Mouse (Mus musculus): ENCODE results near the gene Ppp1r3f. TPM values are rescaled to one million over a fixed set of nuclear protein-coding genes. Genes with fewer than 3 reads are reported as not detected.

Gene Ppp1r3f
- polyA plus RNA-seq, 1 experiment from 2014 or later, result 4.3 TPM

Other genes starting within 250 kb of the Ppp1r3f start
- gene Usp27x, start 198.5 kb downstream of the Ppp1r3f start, polyA plus RNA-seq (2015; fragmentation: Nextera tagmentation; extraction: Ambion mirVana), result 1.6 and 1.9 TPM in 2 replicates
- gene Foxp3, start 639 bp downstream of the Ppp1r3f start, polyA plus RNA-seq (2015; fragmentation: Nextera tagmentation; extraction: Ambion mirVana), result 0.11 and 0.30 TPM in 2 replicates
- gene Ccdc22, start 31.2 kb upstream of the Ppp1r3f start, polyA plus RNA-seq (2015; fragmentation: Nextera tagmentation; extraction: Ambion mirVana), result 30.4 and 30.8 TPM in 2 replicates
- gene Cacna1f, start 32.8 kb upstream of the Ppp1r3f start, polyA plus RNA-seq (2015; fragmentation: Nextera tagmentation; extraction: Ambion mirVana), result 0.17 TPM in 1 of 2 replicates, not detected in the other
- gene Syp, start 64.2 kb upstream of the Ppp1r3f start, polyA plus RNA-seq (2015; fragmentation: Nextera tagmentation; extraction: Ambion mirVana), result 87.9 and 88.4 TPM in 2 replicates
- 1.1 and 1.2 TPM in 2 replicates for gene Prickle3, start 83.0 kb upstream of the Ppp1r3f start, polyA plus RNA-seq (2015; fragmentation: Nextera tagmentation; extraction: Ambion mirVana)
- gene Plp2, start 97.1 kb upstream of the Ppp1r3f start, polyA plus RNA-seq (2015; fragmentation: Nextera tagmentation; extraction: Ambion mirVana), result 20.3 and 22.2 TPM in 2 replicates
- gene Magix, start 107.0 kb upstream of the Ppp1r3f start, polyA plus RNA-seq (2015; fragmentation: Nextera tagmentation; extraction: Ambion mirVana), result 0.06 and 0.09 TPM in 2 replicates
- 45.1 and 45.6 TPM in 2 replicates for gene Gpkow, start 122.8 kb upstream of the Ppp1r3f start, polyA plus RNA-seq (2015; fragmentation: Nextera tagmentation; extraction: Ambion mirVana)
- gene Wdr45, start 140.1 kb upstream of the Ppp1r3f start, polyA plus RNA-seq (2015; fragmentation: Nextera tagmentation; extraction: Ambion mirVana), result 31.8 and 34.9 TPM in 2 replicates
- gene Gm45208, start 148.0 kb upstream of the Ppp1r3f start, polyA plus RNA-seq (2015; fragmentation: Nextera tagmentation; extraction: Ambion mirVana), result not detected in 2 replicates
- gene Praf2, start 154.2 kb upstream of the Ppp1r3f start, polyA plus RNA-seq (2015; fragmentation: Nextera tagmentation; extraction: Ambion mirVana), result 110 and 111 TPM in 2 replicates
- 46.0 and 51.0 TPM in 2 replicates for gene Ccdc120, start 176.6 kb upstream of the Ppp1r3f start, polyA plus RNA-seq (2015; fragmentation: Nextera tagmentation; extraction: Ambion mirVana)
- 25.3 and 30.4 TPM in 2 replicates for gene Tfe3, start 188.3 kb upstream of the Ppp1r3f start, polyA plus RNA-seq (2015; fragmentation: Nextera tagmentation; extraction: Ambion mirVana)
- gene Gripap1, start 215.5 kb upstream of the Ppp1r3f start, polyA plus RNA-seq (2015; fragmentation: Nextera tagmentation; extraction: Ambion mirVana), result 76.5 and 81.7 TPM in 2 replicates
- gene Kcnd1, start 248.0 kb upstream of the Ppp1r3f start, polyA plus RNA-seq (2015; fragmentation: Nextera tagmentation; extraction: Ambion mirVana), result 1.4 and 2.1 TPM in 2 replicates

All from midbrain, embryonic 13.5 days (tissue).